Mouse (Mus musculus) kidney, postnatal 14 days (tissue): ENCODE measurements at regions not wholly inside any gene's neighbourhood (a gene's known extent, or its start where the extent isn't known, plus 50 kb on each side); places are given as distances from the start of the nearest gene placed in this dataset.
A peak's percentile ranks its signal among the peaks of the same experiment; 100 is the strongest.

Experiments
- DNase-seq: peaks from one replicate; pipeline ENCODE4 v3.0.0; 2022; ENCODE audit warnings: mixed read lengths

DNA sequence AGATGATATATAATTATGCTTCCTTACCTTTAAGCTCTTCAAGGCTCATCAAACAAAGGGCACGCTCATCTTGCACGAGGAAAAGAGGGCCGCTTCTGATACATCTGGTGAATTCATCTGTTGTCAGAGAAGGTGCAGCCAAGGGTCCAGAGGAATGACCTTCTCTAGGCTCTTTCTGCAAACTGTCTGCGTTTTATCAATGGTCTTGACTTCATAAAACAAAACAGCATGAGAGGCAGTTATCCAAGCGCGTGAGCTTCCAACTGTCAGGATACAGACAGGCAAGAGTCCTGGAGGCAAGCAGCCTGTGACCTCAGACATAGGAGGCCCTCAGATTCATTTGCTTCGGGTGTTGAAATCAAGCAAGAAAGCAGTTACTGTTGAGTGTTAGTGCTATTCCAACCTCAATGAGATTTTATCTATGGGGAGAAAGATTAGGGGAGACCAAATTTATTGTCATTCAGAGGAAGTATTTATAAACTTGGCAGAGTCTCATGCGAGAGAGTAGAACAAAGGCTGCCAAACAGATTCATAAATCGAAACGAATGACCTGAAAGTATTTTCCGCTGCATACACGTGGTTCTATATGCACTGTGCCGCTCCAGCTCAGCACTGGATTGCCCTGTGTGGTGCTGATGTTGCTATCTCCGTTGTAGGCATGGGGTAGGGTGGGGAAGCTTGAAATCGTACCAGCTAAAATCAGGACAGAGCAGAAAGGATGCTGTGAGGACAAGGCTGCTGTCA is 107.2 kb upstream of the Vangl1 start:
- DNase-seq = no peak

DNA sequence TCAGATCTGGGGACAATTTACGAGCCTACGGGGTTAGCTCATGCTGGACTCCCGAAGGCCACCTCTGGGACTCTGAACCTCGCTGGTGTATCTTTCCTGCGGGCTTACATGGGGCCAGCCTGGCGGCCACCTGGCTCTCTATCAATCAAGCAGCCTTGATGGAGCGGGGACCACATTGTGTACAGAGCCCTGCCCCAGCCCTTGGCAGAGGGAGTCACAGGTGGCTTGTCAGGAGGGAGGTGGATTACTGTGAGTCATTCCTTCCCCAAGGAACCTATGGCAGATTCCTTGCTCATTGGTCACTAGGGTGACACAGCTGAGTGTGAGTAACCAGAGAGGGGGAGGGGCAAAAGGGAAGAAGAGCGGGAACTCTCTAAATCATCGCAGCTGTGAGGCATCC is 105.8 kb upstream of the Vangl1 start:
- no peak for DNase-seq

DNA sequence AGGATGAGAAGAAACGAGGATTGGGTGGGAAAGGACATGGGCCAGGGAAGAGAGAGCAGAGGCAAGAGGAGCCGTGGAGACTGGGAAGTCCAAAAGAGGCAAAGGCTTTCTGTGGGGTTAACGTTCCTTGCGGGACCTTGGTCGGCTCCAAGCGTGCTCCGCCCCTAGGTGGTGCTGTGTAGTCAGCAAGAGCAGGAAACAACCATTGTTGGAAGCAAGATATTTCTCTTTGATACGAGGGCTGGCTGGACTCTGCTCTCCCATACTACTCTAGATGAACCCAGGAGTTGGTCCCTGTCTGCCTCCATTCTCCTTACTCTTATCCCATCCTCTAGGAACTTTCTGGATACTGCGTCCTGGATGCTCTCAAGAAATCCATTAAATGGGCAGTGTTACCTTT is 105.3 kb upstream of the Vangl1 start:
- DNase-seq = peak; percentile 84

- no peak for DNase-seq
These were observed 103.2 kb upstream of the Vangl1 start for GRCm38 (mm10) chr3:102307656-102308055.

GRCm38 (mm10) chr3:102292385-102292784 is 87.9 kb upstream of the Vangl1 start:
- no peak for DNase-seq

DNA sequence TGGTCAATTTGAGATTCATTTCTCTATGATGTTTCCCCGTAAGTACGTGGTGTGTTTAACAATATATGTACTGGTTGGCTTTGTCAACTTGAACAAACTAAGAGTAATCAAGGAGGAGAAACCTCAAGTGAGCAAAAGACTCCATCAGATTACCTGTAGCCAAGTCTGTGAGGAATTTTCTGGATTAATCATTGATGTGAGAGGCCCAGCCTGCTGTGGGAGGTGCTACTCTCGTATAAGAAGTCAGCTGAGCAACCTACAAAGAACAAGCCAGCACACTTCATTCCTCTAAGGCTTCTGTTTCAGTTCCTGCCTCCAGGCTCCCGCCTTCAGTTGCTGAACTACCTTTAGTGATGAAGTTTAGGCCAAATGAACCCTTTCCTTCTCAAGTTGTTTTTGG is 77.5 kb upstream of the Vangl1 start:
- DNase-seq = no peak

GRCm38 (mm10) chr3:102276758-102277157 is 72.3 kb upstream of the Vangl1 start:
- no peak for DNase-seq

GRCm38 (mm10) chr3:102276283-102276682 is 71.8 kb upstream of the Vangl1 start:
- no peak for DNase-seq

GRCm38 (mm10) chr3:102275256-102276022 is 70.9 kb upstream of the Vangl1 start:
- DNase-seq = peak; percentile 42

DNA sequence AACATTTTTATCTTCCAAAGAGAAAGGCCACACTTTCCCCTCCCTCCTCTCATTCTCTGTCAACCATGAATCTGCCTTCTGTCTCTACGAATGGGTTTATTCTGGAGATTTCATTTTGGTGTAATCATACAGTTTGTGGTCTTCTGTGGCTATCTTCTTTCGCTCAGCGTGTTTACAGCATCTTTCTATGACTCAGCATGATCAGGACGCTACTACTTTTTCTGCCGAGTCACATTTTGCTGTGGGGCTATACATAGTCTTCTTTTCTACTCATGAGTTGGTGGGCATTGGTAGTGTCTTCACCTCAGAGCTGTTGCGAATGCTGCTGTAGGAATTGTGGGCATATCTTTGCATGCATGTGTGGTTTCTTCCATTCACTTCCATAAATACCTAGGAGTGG is 66.3 kb upstream of the Vangl1 start:
- DNase-seq = no peak

GRCm38 (mm10) chr3:102270257-102270656 is 65.8 kb upstream of the Vangl1 start:
- DNase-seq = no peak

DNA sequence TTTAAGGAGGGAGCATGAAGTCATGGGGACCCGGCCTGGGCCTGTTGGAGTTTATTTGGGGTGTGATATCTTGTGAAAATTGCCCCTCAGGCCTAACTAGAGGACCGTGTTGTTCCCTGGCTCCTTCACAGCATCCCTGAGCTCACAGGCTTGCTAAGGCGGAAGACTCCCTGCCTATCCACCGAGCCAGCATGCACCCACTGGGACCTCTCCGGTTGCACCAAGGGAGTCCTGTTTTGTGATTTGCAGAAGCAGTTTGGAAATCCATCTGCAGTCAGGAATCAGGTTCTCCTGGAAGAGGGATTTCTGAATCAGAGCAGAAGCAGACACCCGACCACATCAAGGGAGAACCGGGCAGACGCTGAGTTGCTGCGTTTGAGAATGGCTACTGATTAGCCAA is 61.6 kb upstream of the Vangl1 start:
- no peak for DNase-seq

DNA sequence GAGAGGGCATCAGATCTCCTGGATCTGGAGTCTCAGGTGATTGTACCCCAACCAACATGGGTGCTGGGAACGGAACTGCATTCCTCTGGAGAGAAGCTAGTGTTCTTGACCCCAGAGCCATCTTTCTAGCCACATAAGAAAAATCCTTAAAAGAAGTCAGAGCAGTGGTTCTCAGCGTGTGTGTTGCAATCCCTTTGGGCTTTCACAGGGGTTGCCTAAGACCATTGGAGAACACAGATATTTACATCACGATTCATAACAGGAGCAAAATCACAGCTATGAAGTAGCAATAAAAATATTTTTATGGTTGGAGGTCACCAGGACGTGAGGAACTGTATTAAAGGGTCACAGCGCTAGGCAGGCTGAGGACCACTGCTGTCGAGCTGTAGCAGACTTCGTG is 60.7 kb upstream of the Vangl1 start:
- no peak for DNase-seq

DNA sequence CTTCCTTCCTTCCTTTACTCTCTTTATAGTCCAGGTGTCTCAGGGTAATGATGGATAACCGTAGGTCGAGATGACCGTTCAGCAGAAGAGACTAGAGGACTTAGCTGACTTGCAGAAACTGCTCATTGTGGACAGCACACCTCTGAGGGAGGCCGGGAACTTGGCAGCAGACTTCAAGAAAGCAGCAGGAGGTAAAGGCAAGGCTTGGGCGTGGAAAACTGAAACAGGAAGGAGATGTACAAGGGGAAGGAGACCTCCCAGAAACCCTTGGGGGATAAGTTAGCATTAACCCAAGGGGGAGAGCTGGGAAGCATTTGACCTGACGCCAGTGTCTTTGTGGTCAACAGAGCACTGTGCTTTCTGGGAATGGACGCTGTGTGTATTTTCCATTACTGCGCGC is 58.8 kb upstream of the Vangl1 start:
- DNase-seq = no peak

DNA sequence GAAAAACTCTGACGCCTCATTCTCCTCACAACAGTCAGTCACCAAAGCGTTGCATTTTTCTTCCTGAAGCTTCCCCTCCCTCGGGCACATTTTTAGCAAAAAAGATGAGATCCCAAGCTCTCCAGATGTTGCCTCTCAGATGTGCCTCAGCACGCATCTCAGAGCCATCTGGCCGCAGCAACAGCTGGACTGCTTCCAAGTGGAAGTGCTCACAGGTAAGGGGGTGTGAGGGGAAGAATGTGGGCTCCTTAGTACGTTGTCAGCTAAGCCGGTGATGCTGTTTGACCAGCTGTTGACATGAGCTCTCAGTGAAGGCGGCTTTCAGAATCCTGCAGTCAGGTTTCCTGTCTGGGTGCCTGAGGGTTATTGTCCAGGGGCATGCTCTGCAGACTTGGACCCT is 58.2 kb upstream of the Vangl1 start:
- no peak for DNase-seq

- no peak for DNase-seq
These were observed 57.0 kb upstream of the Vangl1 start for GRCm38 (mm10) chr3:102261517-102261916.
